Mouse (Mus musculus) megakaryocyte-erythroid progenitor cell, adult 5 weeks (primary cell): ENCODE results near the gene Grhpr. TPM values are rescaled to one million over a fixed set of nuclear protein-coding genes. Genes with fewer than 3 reads are reported as not detected.

ENCODE experiments used
- polyA plus RNA-seq: library from polyadenylated mRNA; stranded (reverse); fragments of >175 nt; gene quantifications from 2 replicates; pipeline ENCODE4 v1.2.3, GENCODE M21; 2012

Grhpr gene
- polyA plus RNA-seq, result 33.5 TPM in 2 replicates

GRCm38 (mm10) chr4:44981280-44981973, at the start of gene Grhpr:
TSS of gene Grhpr (plus strand) at chr4:44981395.

GRCm38 (mm10) chr4:45012105-45012975, 31.1 kb downstream of the Grhpr start, which contains the start of gene Zbtb5:
TSS of gene Zbtb5 (minus strand) at chr4:45012412.

GRCm38 (mm10) chr4:45018452-45018980, 37.3 kb downstream of the Grhpr start, which contains the start of gene Polr1e:
TSS of gene Polr1e (plus strand) at chr4:45018583.

Other genes starting within 250 kb of the Grhpr start
- gene Zcchc7, start 225.5 kb upstream of the Grhpr start, polyA plus RNA-seq, result 21.8 and 29.5 TPM in 2 replicates
- 3.0 and 3.2 TPM in 2 replicates for gene Zbtb5, start 31.0 kb downstream of the Grhpr start, polyA plus RNA-seq
- gene Polr1e, start 37.2 kb downstream of the Grhpr start, polyA plus RNA-seq, result 8.3 and 13.6 TPM in 2 replicates
- 3.9 and 4.4 TPM in 2 replicates for gene Fbxo10, start 103.2 kb downstream of the Grhpr start, polyA plus RNA-seq
- gene Tomm5, start 126.7 kb downstream of the Grhpr start, polyA plus RNA-seq, result 90.0 and 103 TPM in 2 replicates
- gene Frmpd1, start 203.5 kb downstream of the Grhpr start, polyA plus RNA-seq, result 0.04 and 0.09 TPM in 2 replicates